Mouse (Mus musculus) adrenal gland, adult 18-20 months (tissue): Measurements from ENCODE around the gene Vstm4. TPM values are rescaled to one million over a fixed set of nuclear protein-coding genes. Genes with fewer than 3 reads are reported as not detected.

Experiments used
- DNase-seq, 2 experiments: peaks; one replicate each; pipeline ENCODE4 v3.0.0; 2021 to 2022; ENCODE audit warnings: low spot score in 2 of 2
- long read RNA-seq, 2 experiments: library from polyadenylated mRNA; stranded (forward); transcript quantifications; one replicate each; pipeline ENCODE4 v2.0.0; 2021
- total RNA-seq, 2 experiments: library from RNA; stranded (reverse); gene quantifications; 1 replicate in 1 of 2; 2 replicates in 1 of 2; pipeline ENCODE4 v1.2.3; 2021

Vstm4 gene
- total RNA-seq, result 10 to 100 TPM in 1 of 2 experiments, 1 to 10 TPM in 1; 9.7 to 12.9 TPM
- long read RNA-seq, experiment 1, transcript Vstm4-201 (8 exons, 2,745 nt), result major isoform, 14 of 15 reads
- long read RNA-seq, experiment 1, partial matches to known transcripts, result 1 of 15 reads
- long read RNA-seq, experiment 1, other reads (novel, unspliced or antisense), result 0 of 15 reads
- long read RNA-seq, experiment 2, transcript Vstm4-201 (8 exons, 2,745 nt), result major isoform, 39 of 43 reads
- long read RNA-seq, experiment 2, partial matches to known transcripts, result 3 of 43 reads
- long read RNA-seq, experiment 2, other reads (novel, unspliced or antisense), result 1 of 43 reads

DNA sequence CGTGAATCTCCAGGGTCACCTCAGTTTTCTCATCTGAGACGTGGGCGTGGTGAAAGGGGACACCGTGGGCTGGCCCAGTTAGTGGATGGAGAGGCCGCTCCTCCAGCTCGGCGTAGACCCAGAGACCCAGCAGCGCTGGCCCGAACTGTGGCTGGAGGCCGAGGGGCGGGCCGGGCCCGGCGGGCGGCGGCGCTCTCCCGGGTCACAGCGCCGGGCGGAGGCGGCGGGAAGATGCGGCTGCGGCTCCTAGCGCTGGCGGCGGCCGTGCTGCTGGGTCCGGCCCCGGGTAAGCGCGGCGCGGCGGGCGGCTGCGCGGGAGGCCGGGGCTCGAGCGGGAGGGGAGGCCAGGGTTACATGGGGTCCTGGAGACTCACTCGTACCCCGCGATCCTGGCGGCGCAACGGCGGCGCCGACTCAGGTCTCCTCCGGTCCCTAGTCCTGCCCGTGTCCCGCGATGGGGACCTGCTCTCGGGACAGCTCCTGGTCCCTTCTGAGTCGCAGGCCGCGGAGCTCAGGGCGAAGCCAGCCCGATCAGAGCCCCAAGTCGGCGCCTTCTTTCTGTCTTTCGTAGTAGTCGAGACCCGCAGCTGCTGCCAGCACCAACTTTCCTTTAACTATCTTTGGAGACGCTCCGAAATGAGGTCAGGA is at the start of gene Vstm4:
TSS of gene Vstm4 (plus strand) at position 76 of the 648 bp plus-strand sequence.
- peak; percentile 68 to 73 for DNase-seq

DNA sequence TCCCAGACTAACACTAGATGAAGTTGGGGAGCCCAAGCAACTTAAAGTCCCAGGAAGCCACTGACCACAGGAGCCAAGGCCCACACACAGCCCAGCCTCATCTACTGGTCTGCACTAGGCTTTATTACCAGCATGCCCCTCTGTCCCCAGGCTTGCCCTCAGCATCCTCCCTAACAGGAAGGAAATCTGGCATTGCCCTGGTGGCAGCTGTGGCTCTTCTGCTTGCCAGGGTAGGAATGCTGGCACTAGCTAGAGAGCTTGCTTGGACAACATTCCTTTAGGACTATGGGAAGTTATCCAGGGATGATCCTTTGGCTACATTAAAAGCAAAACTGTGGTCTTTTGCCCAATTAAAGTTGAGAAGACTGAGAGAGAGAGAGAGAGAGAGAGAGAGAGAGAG is 46.4 kb upstream of the Vstm4 start:
- DNase-seq, result no peak

DNA sequence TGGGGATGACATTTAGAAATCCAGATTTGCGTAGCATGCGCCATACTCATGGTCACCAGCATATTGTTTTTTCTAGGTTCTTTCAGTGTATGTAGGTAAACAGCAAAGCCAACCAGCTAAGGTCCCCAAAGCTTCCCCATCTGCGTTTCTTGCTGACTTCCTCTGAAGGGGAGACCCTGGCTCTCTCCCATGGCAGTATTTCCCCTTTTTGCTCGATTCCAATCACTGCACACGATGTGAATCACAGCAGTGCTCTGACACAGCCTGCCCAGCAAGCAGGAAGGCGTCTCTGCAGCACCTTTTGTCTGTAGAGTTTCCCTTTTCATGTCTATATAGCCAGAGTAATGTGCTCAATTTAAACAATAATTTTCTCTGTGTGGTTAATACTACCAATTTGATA is 44.1 kb upstream of the Vstm4 start:
- DNase-seq, result no peak

DNA sequence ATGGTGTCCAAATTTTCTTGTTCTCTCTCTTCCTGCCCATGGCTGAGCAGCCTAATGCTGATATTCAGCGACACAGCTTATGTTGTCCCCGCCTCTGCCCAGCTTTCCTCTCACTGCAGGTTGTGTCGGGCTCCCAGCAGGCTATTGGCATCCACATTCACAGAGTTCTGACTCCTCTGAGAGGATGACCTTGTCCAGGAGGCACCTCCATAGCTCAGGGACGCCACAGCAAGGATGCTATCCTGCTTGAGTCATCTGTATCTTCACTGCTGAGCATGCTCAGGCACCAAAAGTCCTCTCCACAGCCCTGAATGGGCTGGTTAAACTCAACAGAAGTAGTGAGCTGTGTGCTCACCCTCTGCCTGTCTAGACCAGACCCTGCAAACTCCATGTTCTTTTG is 41.6 kb upstream of the Vstm4 start:
- no peak for DNase-seq

DNA sequence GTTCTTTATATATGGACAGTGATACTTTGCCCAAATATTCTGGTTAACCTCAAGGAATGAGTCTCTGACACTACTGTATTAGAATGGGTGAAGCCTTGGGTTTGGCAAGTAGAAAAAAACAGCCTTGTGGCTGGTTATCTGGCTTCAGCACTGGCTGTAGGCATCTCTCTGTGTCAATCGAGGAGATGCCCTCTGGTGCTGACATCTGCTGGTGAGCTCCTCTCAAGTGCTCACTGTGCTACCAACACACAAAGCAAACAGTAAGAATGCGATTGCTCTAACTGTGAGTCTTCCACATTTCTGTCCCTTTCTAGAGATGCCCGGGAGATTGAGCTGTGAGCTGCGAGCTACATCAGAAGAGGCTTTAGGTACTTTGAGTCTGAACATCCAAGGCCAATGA is 40.0 kb upstream of the Vstm4 start:
- DNase-seq, result no peak

DNA sequence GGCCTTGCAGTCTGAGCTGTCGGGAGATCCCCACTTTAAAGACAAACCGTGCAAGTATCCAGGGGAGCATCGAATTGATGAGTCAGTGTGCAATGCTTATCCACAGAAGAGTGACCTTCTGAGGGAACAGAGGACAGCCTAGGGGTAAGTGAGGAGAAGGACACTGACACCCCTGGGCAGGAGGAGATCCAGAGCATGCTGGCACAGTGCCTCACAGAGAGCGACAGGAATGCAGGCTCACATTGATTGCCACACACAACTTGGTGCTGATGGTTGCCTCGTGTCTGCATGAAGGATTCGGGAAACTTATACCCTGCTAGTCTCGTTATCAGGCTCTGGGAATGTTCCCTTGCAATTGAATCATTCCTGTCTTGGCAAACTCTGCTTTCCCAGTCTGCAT is 39.3 kb upstream of the Vstm4 start:
- DNase-seq, result peak in 1 of 2 experiments; percentile 52

DNA sequence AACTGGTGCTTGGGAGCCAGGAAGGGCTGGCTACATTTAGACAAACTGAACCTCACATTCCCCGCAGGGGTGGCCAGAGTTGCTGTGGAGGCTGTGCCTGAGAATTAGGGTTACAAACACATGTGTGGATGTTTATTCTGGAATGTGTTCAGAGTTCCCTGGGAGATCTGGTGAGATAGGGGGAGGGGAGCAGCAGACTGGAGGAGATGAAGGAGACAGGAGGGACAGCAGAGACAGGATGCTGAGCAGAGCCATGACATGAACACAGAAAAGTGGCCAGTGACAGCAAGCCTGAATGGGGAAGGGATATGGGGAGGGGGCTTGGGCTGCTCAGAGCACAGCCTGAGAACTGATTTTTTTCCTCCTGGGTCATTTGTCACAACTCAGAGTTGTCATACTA is 37.3 kb upstream of the Vstm4 start:
- DNase-seq, result no peak

DNA sequence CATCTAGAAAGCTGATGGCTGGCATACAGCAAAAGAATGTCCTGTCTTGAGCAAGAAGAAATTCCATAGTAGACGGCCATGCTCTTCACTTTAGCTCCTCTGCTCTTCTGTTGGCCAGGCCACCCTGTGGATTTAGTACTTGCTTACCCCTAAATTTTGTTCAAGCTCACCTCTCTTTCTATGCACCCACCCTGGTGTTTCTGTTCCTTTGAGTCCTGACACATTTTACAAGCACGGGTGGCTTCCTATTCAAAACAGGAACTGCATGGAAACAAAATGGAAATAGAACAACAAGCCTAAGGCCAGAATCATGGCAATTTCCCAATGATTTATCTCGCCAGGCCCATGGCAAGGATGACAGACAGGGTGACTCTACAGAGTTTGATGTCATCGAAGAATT is 33.7 kb upstream of the Vstm4 start:
- DNase-seq, result no peak

DNA sequence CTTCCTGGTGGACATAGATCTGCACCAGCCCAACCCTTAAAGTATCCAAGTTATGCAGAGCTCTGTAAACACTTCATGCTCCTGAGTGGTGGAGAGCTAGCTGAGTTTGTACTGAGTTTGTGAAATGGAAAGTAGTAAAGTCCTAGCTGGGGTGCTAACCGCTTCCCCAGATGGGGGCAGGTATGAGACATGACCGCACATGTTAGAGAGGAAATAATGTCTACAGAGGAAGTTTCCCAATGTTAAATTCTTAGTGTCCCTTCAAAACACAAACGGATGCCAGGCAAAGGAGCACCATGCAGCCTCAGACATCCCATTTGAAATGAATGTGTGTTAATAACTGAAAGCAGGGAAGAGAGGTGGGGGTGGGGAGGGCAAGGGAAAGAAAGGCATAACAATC is 32.7 kb upstream of the Vstm4 start:
- DNase-seq, result no peak

DNA sequence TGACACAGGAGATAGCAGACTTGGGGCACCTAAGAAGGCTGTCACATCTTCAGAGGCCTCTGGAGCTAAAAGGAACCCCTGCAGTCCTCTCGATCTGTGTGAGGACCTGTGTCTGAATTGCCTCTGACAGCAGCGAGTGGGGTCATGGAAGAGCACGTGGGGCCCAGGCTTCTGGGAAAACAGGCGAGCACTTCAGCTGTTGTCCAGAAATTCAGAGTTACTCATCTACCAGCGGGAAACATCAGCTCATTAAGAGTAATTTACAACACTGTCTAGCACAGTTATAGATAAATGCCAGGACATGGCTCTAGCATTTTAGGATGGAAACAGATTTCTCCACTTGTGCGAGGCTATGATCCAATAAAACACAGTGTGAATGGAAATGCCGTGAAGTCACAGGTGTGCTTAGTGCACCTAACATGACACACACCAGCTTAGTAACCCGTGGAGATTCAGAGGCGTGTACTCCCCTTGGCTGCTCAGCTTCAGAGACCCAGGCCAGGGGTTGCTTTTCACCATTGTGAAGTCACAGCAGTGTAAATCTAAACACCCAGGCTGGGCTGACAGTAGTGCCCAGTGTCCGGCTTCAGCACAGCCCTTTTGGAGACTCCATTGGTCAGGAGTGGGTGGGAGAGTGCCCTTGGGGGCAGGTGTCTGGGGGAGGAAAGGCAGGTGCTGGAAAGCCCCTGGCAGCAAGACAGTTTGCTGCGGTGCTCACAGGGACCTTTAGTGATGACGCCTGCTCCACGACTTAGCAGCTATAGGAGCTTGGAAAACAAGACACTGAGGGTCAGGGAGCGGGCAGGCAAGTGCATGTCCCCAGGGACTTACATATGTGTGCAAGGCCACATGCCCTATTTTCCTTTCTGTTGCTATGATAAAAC is 32.0 kb upstream of the Vstm4 start:
- no peak for DNase-seq

DNA sequence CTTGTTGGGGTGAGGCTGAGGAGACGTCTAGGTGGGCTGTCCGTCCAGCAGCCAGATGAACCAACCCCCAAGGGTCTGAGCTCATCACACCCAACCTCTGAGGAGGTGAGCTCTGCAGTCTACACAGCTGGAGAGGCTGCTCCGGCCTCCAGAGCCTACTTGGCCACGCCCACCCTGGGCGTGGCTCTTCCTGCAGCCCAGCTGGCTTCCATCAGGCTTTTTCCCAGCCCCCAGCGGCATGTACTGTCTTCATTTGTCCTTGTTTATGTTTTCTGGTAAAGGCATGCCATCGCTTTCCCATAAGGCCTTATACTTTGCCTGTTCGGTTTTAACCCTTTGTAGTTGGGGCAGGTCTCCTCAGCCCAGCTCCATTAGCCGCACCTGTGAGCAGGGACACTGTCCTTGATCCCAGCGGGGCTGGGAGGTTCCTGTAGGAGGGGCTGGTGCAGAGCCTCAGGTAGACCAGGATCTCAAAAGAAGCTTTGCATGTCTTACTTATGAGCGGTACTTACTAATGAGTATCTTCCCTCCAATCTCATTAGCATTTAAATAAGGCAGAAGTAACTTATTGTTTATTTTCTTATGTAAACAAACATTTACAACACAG is 31.0 kb upstream of the Vstm4 start:
- DNase-seq, result no peak

DNA sequence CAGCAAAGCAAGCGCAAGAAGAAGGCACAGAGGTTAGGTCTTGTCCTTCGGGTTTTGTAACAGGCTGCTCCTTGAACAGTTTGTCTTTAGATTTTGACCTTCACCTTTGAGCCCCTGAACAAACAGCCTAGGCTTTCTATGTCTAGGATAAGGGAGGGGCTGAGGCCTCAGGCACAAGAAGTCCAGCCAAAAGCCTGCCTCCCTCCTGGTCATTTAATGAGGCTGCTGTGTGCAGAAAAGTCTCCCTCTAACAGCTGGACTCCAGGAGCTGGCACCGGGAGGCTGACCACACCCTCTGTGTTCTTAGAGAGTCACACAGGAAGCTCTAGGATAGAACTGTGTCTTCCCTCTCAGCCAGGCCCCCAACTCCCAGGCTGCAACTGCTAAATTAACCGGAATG is 29.4 kb upstream of the Vstm4 start:
- DNase-seq, result no peak

DNA sequence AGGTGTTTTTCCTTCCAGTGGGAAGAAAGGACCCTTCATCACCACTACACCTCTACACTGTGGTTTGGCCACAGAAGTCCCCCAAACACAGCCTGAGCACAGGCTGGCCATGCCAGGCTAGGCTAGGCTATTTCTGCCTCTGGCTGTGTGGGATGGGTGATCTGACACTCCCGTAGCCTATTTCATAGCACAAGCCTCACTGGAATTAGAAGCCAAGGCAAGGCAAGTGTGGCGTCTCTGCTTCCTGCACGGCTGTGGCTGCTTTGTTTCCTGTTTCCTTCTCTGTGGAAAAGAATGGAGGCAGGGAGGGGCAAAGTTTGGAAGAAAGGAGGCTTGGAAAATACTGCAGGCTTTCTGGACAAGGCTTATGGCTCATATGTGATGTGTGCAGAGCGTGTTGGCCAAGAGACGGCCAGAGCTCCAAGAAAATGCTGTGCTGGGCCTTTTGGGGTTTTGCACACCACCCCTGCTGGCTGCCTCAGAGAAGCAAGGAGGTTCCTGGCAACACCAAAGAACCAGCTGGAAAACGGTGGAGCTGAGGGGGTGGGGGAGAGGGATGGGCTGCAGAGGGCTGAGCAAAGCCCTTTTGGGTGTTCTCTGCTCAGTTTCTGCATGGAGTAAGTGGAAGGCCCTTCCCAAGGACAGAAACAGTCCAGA is 28.4 kb upstream of the Vstm4 start:
- no peak for DNase-seq

DNA sequence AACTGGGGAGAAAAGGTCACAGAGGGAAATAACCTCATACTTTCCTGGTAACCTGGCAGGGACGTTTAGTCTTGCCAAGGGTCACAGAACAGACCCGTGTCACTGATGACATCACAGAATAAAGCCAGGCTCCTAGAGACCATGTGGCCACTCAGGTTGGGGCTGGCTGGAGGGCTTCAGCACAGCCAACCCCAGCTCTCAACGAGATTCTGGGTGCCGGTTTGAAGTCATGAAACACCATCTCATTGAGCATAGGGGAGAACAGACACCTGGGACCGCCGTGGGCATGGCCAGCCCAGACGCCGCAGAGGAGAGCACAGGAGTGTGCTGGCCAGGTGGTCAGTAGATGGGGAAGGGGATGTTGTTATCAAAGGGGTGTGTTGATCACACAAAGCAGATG is 22.7 kb upstream of the Vstm4 start, which contains the start of gene Fam170b:
TSS of gene Fam170b (plus strand) at position 116 of the 400 bp plus-strand sequence.
- DNase-seq, result no peak

DNA sequence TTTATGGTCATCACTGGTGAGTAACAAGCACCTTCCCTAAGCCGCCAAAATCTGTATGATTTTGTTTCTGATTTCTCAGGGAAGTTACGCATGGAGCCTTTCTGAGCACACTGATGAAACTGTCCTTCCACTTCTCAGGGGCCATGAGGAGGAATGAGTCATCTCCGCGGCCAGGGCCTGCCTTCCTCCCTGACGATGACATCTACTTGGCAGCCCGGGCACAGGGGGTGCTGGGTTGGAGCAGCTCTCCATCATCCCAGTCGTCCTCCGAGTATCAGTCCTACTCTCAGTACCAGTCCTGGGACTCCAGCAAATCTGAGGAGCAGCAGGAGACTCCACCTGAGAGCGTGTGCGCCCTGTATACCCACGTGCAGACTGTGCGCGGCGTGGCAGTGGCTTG is 21.4 kb upstream of the Vstm4 start:
- DNase-seq, result no peak

DNA sequence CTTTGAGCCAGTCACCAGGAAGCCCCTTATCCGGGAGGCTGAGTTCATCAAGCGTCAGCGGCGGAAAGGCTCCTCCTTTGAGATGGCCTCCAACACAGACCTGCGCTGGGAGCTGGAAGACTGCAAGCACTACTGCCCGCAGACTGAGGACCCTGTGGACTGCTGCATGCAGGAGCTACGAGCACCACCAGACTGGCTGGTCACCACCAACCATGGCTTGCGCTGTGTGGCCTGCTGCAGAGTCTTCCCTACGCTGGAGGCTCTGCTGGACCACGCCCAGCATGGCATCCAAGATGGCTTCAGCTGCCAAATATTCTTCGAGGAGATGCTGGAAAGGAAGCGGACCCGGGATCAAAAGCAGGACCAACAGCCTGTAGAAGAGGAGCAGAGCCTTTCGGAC is 21.0 kb upstream of the Vstm4 start:
- DNase-seq, result no peak

DNA sequence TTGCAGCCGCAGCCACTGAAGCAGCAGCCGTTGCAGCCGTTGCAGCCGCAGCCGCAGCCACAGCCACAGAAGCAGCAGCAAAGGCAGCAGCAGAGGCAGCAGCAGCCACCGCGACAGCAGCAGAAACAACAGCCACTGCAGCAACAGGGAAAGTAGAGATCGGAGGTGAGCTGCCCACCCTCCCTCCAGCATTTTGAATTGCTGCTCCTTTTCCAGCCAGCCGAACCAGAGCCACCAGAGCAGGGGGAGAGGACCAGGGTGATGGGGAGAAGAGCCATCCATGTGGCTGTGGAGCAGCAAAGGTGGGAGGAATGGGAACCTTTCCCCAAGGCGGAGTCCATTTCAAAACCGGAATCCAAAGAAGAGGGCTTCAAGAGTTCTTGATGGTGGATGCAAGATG is 20.4 kb upstream of the Vstm4 start:
- DNase-seq, result no peak

DNA sequence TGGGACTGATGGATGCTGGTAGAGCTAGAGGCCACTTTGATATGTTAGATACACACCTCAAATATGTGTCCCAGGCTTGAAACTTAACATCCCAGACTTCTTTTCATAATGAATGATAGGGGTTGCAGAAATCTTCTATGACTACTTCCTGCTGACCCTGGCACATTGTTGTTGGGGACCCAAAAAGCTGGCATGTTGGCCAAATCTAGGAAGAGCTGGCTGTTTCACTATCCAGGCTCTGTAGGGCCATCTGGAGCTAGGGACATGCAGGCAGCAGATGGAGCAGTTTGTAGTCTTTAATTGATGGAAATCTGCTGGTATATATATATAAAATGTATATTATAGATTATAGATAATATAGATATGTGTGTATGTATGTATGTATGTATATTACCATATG is 14.5 kb upstream of the Vstm4 start:
- DNase-seq, result no peak

DNA sequence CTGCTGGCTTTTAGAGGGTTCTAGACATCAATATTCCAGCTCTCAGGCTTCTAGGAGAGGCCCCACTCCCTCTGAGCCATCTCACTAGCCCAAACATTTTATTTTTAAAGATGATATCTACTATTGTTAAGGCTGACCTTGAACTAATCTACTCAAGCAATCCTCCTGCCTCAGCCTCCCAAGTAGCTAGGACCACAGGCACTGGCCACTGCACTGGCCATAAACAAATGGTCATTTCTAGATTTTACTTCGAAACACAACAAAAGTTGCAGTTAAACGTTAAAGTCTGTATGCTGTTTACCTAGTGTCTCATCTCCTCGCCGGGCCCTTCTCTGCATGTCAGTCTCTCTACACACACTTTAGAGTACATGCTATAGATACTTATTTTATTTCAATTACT is 2.5 kb upstream of the Vstm4 start:
- no peak for DNase-seq

DNA sequence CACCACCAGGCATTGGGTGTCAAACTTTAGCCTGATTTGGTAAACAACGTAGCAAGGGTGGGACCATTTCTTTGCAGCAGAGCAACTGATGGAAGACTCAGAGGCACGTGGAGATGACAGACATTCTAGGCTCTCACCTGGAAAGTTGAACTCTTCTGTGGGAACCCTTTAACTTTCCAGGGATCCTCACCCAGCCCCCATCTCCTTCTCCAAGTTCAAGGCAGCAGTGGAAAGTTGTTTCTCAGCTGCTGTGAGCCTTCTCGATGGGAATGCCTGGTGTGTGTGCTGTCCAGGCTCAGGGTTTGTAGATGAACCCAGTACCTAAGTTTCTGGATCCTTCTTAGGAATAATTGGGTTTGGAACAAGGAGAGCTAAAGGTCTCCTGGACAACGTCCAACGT is 310 bp upstream of the Vstm4 start:
- DNase-seq, result no peak

DNA sequence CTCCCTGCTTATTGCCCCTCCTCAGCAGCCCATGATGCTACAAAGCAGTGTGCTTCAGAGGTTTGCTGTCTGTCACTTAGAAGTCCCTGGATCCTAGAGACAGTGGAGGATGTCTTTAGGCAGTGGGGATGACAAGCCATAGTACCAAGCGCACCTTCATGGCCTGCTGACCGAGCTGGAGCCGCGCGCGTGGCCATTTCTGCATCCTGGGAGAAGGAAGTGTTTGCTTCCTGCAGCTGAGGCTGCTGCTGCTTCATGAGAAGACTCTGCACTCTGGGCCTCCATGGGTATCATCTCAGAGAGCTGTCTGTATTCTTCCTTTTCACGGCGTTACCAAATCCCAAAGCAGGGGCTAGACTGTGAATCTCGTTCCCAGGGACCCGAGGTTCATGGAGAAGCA is 1.8 kb downstream of the Vstm4 start:
- DNase-seq, result no peak
